Mouse (Mus musculus) hindbrain, postnatal 0 days (tissue): ENCODE data around the gene Abhd2. TPM values are rescaled to one million over a fixed set of nuclear protein-coding genes. Genes with fewer than 3 reads are reported as not detected.

Source experiments
- ATAC-seq: fragments of 200-750 bp; cut with Nextera tagmentation; 2 replicates; pipeline ENCODE4 v1.8.0; 2017; ENCODE audit warnings: mild to moderate bottlenecking, moderate TSS enrichment, moderate library complexity
- DNase-seq: peaks from one replicate; pipeline ENCODE4 v3.0.0-alpha.2; 2015; ENCODE audit warnings: low spot score
- H3K27ac ChIP-seq: fragments of 300-500 bp; sonication (generic); 2 replicates; pipeline ENCODE4 v1.5.1; 2014; ENCODE audit warnings: mild to moderate bottlenecking
- H3K27me3 ChIP-seq: fragments of 300-500 bp; sonication (generic); 2 replicates; pipeline ENCODE4 v1.6.1; 2014; ENCODE audit warnings: low read length, mixed read lengths; ENCODE audit not compliant: insufficient read depth
- H3K36me3 ChIP-seq: fragments of 300-500 bp; sonication (generic); 2 replicates; pipeline ENCODE4 v1.6.1; 2014; ENCODE audit warnings: low read length, mixed read lengths; ENCODE audit not compliant: insufficient read depth
- H3K4me1 ChIP-seq: fragments of 300-500 bp; sonication (generic); 2 replicates; pipeline ENCODE4 v1.6.1; 2014; ENCODE audit warnings: antibody characterized with exemption, low read length, mixed read lengths; ENCODE audit not compliant: insufficient read depth
- H3K4me2 ChIP-seq: fragments of 300-500 bp; sonication (generic); 2 replicates; pipeline ENCODE4 v1.6.1; 2014; ENCODE audit warnings: low read depth, mild to moderate bottlenecking, low read length, moderate library complexity, mixed read lengths
- H3K4me3 ChIP-seq: fragments of 300-500 bp; sonication (generic); 2 replicates; pipeline ENCODE4 v1.5.1; 2014; ENCODE audit warnings: low read length
- H3K9ac ChIP-seq: fragments of 300-500 bp; sonication (generic); replicated peaks from 2 replicates; pipeline ENCODE4 v1.6.1; 2014; ENCODE audit warnings: mild to moderate bottlenecking, low read length, moderate library complexity, mixed read lengths
- H3K9me3 ChIP-seq: fragments of 300-500 bp; sonication (generic); 2 replicates; pipeline ENCODE4 v1.6.1; 2016; ENCODE audit warnings: low read length, mixed read lengths
- CTCF ChIP-seq: IDR thresholded peaks from 2 replicates; pipeline ENCODE4 v1.5.1; 2016; ENCODE audit warnings: antibody characterized with exemption, control low read depth, low read depth
- WGBS: fragments of 180-500 bp; shearing (Covaris S2); extraction: QIAGEN DNeasy Blood & Tissue Kit; methylation state at CpG from one replicate; pipeline ENCODE4 v1.1.7; 2014; 5-methylcytosine and 5-hydroxymethylcytosine counted together
- polyA plus RNA-seq: library from polyadenylated mRNA; unstranded; fragments of >200 nt; fragmentation: Nextera tagmentation; extraction: Ambion mirVana; gene quantifications from 2 replicates; pipeline ENCODE4 v1.2.1, GENCODE M21; 2015
- total RNA-seq: library from RNA; depleted of rRNA; stranded (reverse); fragments of >200 nt; gene quantifications from 2 replicates; pipeline ENCODE4 v1.2.3, GENCODE M21; 2014

The Abhd2 gene
- total and polyA plus RNA-seq, 2 experiments from 2014 or later = 23.9 to 92.3 TPM

DNA sequence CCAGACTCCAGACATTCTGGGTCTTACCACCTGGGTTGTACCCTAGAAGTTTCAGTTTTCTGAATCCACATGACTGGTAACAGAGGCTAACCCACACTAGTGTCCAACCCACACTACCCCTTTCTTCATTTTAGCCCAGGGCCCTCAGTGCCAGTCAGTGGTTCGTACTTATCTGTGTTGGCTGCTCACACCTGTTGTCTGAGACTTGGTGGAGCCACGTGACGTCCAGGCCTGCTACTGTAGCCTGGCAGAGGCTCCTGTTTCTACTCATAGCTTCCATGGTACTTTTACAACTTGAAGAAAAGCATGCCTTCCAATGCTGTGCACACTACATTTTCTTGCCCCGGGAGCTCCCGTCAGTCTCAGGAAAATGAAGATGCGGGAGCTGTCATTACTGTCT lies 14.2 kb downstream of the Abhd2 start:
- no peak overlapping the region for H3K27ac ChIP-seq
- H3K4me3 ChIP-seq = no peak overlapping the region
- no peak for TF ChIP-seq CTCF
- DNase-seq = no peak
- H3K27me3 ChIP-seq = no peaks in the 10 kb centered on the region
- H3K9me3 ChIP-seq = no peaks in the 10 kb centered on the region
- no peaks in the 10 kb centered on the region for H3K36me3 ChIP-seq
- 75% methylated on average over 6 of the region's 6 CpGs for WGBS
- peaks cover 22% of the 10 kb centered on the region; the same call in 1 of the 2 replicates for H3K4me1 ChIP-seq
- H3K4me2 ChIP-seq = no peak overlapping the region
- H3K9ac ChIP-seq = no peak overlapping the region
- ATAC-seq = no peak

- H3K9ac ChIP-seq = no peak overlapping the region
Measured at GRCm38 (mm10) chr7:79287928-79288327, 14.9 kb downstream of the Abhd2 start.

DNA sequence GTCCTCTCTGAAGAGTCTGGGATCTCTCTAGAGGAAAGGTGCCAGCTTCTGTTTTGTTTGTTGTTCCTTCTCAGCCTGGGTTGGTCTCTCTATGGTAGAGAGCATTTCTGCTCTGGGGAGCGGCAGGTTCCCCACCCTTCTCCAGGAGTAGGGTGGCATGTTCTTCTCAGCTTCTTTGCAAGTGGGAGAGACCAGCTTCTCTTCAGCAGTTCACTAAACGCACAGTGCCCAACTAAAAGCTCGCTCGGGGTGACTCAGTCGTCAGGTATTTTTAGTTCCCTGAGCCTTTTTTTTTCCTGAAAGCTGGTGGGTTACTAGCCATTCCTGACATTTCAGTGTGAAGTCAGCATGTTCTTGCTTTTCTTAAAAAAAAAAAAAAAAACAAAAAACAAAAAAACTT lies 15.4 kb downstream of the Abhd2 start:
- Histone ChIP-seq H3K9ac (no peak overlapping the region), H3K36me3 (no peaks in the 10 kb centered on the region), H3K27ac (no peak overlapping the region), H3K4me2 (no peak overlapping the region), H3K9me3 (no peaks in the 10 kb centered on the region), H3K4me1 (peaks cover 16% of the 10 kb centered on the region; the same call in 1 of the 2 replicates), H3K27me3 (no peaks in the 10 kb centered on the region), H3K4me3 (no peak overlapping the region)
- TF ChIP-seq CTCF = no peak
- 97% methylated on average over 5 of the region's 5 CpGs for WGBS
- ATAC-seq (no peak), DNase-seq (no peak)

More at GRCm38 (mm10) chr7:79287928-79288327, 14.9 kb downstream of the Abhd2 start:
- Histone ChIP-seq H3K27me3 (no peaks in the 10 kb centered on the region), H3K4me2 (no peak overlapping the region), H3K4me3 (no peak overlapping the region), H3K4me1 (peaks cover 18% of the 10 kb centered on the region; the same call in 1 of the 2 replicates), H3K27ac (no peak overlapping the region), H3K36me3 (no peaks in the 10 kb centered on the region), H3K9me3 (no peaks in the 10 kb centered on the region)
- DNase-seq (no peak), ATAC-seq (no peak)
- WGBS = 91% methylated on average over 8 of the region's 8 CpGs
- TF ChIP-seq CTCF = no peak

GRCm38 (mm10) chr7:79293605-79294232 lies 20.7 kb downstream of the Abhd2 start:
- Histone ChIP-seq H3K4me2 (no peak overlapping the region), H3K9ac (no peak overlapping the region), H3K36me3 (peaks cover 7% of the 10 kb centered on the region; the same call in 1 of the 2 replicates), H3K27ac (no peak overlapping the region), H3K4me1 (peaks cover 8% of the 10 kb centered on the region; the same call in 1 of the 2 replicates), H3K27me3 (no peaks in the 10 kb centered on the region), H3K4me3 (no peak overlapping the region), H3K9me3 (no peaks in the 10 kb centered on the region)
- no peak for TF ChIP-seq CTCF
- 55% methylated on average over 14 of the region's 14 CpGs for WGBS
- DNase-seq (no peak), ATAC-seq (no peak)

GRCm38 (mm10) chr7:79294449-79294980 lies 21.5 kb downstream of the Abhd2 start:
- no peaks in the 10 kb centered on the region for H3K27me3 ChIP-seq
- H3K9me3 ChIP-seq = no peaks in the 10 kb centered on the region
- H3K9ac ChIP-seq = no peak overlapping the region
- no peak for DNase-seq
- ATAC-seq = no peak
- WGBS = 85% methylated on average over 13 of the region's 13 CpGs
- H3K27ac ChIP-seq = no peak overlapping the region
- no peak overlapping the region for H3K4me3 ChIP-seq
- TF ChIP-seq CTCF = no peak
- peaks cover 8% of the 10 kb centered on the region; the same call in 1 of the 2 replicates for H3K4me1 ChIP-seq
- H3K36me3 ChIP-seq = peaks cover 7% of the 10 kb centered on the region; the same call in 1 of the 2 replicates
- H3K4me2 ChIP-seq = no peak overlapping the region

DNA sequence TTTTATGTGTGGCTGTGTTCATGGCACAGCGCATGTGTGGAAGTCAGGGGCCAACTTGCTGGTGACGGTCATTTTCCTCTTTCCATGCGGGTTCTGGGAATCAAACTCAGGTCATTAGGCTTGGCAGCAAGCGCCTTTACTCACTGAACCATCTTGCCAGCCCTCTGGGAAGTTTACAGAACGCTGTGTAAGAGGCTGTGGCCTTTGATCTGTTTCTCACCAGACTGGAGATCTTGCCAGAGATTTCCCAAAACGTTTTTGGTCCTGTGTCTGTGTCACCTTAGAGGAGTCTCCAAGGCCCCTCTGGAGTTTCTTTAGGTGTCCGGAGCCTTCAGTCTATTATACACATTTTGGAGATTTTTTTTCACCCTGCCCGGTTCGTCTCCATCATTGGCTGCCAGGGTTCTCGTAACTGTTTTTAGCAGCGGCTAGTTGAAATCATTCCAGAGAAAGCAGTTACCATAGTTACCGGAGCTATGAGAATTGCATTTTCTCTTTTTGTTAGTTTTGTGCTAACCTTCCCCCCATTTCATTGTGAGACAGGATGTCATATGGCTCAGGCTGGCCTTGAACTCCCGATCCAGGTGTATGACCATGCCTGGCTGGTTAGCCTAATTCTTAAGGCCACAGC lies 22.3 kb downstream of the Abhd2 start:
- WGBS = 42% methylated on average over 13 of the region's 13 CpGs
- ATAC-seq = no peak
- Histone ChIP-seq H3K4me3 (no peak overlapping the region), H3K4me2 (no peak overlapping the region), H3K36me3 (peaks cover 7% of the 10 kb centered on the region; the same call in 1 of the 2 replicates), H3K9ac (no peak overlapping the region), H3K27ac (peak overlapping the region; percentile 22; the same call in 1 of the 2 replicates), H3K4me1 (peaks cover 8% of the 10 kb centered on the region; the same call in 1 of the 2 replicates), H3K9me3 (no peaks in the 10 kb centered on the region), H3K27me3 (no peaks in the 10 kb centered on the region)
- TF ChIP-seq CTCF = no peak
- DNase-seq = peak; percentile 52
